Mouse (Mus musculus): Measurements from ENCODE around the gene Hrk.

GRCm38 (mm10) chr5:118139630-118140029 lies 24.8 kb upstream of the Hrk start:
- TF ChIP-seq CHD2 (IDR thresholded peaks at IDR 0.05; ENCODE audit: low read length), result no peak
- TF ChIP-seq POLR2A (IDR thresholded peaks at IDR 0.05; ENCODE audit: low read depth, low read length), result no peak
- TF ChIP-seq CTCF (conservative IDR thresholded peaks at IDR 0.05 in 1 of 2, IDR thresholded peaks at IDR 0.05 in 1 of 2; ENCODE audit: low read depth in 2 of 2, low read length in 2 of 2), result no peak
- TF ChIP-seq E2F4 (IDR thresholded peaks at IDR 0.05; ENCODE audit: insufficient replicate concordance, low read depth, low read length), result no peak
- no peak for TF ChIP-seq EP300 (IDR thresholded peaks at IDR 0.05; ENCODE audit: low read length)
- TF ChIP-seq MEF2A (IDR thresholded peaks at IDR 0.05; ENCODE audit: borderline replicate concordance, low read depth, low read length), result no peak
- TF ChIP-seq MAFK (IDR thresholded peaks at IDR 0.05; ENCODE audit: insufficient replicate concordance, low read length), result no peak
- TF ChIP-seq ZNF384 (IDR thresholded peaks at IDR 0.05; ENCODE audit: low read depth, low read length), result no peak
- TF ChIP-seq TBP (conservative IDR thresholded peaks at IDR 0.05; ENCODE audit: low read depth, low read length), result no peak
